Mouse (Mus musculus): ENCODE measurements at regions not wholly inside any gene's neighbourhood (a gene's known extent, or its start where the extent isn't known, plus 50 kb on each side); places are given as distances from the start of the nearest gene placed in this dataset.

DNA sequence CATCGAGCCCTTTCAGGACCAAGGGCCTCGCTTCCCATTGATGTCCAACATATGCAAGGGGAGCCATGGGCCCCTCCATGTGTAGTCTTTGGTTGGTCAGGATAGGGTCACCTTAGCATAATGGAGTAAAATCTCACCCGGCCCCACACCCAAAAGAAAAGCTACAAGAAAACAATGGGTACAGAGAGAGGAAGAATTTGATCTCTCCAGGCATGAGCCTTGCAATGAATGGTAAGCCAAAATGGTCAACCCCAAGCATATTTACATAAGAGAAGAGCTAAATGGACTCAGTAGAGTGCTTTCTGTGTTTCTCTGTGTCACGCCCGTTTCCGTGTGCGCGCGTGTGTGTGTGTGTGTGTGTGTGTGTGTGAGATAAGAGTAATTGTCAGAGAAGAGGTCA lies 311.1 kb upstream of the Nova1 start:
- Histone ChIP-seq H3K36me3 (ENCODE audit: control insufficient read depth, insufficient read depth) (no peaks in the 10 kb centered on the region), H3K27ac (ENCODE audit: low read length) (no peak overlapping the region), H3K4me3 (replicated peaks; ENCODE audit: low read length) (no peak overlapping the region), H3K9ac (replicated peaks; ENCODE audit: low read depth, low read length) (no peak overlapping the region), H3K9me3 (ENCODE audit: control insufficient read depth, low read length) (no peaks in the 10 kb centered on the region), H3K27me3 (replicated peaks; ENCODE audit: control insufficient read depth, insufficient read depth, low read length) (no peaks in the 10 kb centered on the region), H3K4me2 (ENCODE audit: low read length) (no peak overlapping the region), H3K4me1 (replicated peaks; ENCODE audit: control insufficient read depth, insufficient read depth, low read length) (no peaks in the 10 kb centered on the region)
- 86% methylated on average over 9 of the region's 9 CpGs for WGBS
- no peak for ATAC-seq

DNA sequence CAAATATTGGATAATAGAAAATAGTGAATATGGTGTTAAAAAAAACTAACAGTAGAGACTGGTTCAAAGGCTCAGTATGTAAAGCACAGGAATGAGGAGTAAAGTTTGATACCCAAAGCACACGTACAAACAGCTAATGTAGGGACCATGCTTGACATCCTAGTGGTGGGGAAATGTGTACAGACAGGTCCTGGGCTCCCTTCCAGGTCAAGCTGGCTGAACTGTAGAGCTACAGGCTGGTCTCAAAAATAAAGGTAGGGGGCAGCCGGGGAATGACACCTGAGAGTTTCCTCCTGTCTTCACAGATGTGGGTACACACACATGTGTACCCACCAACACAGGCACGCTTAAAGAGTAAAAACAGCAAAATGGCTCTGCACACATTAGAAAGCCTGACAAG lies 309.9 kb upstream of the Nova1 start:
- no peaks in the 10 kb centered on the region for H3K4me1 ChIP-seq (replicated peaks; ENCODE audit: control insufficient read depth, insufficient read depth, low read length)
- no peak overlapping the region for H3K9ac ChIP-seq (replicated peaks; ENCODE audit: low read depth, low read length)
- ATAC-seq, result no peak
- no peaks in the 10 kb centered on the region for H3K27me3 ChIP-seq (replicated peaks; ENCODE audit: control insufficient read depth, insufficient read depth, low read length)
- no peak overlapping the region for H3K27ac ChIP-seq (ENCODE audit: low read length)
- H3K9me3 ChIP-seq (ENCODE audit: control insufficient read depth, low read length), result no peaks in the 10 kb centered on the region
- WGBS, result 88% methylated on average over 3 of the region's 3 CpGs
- no peak overlapping the region for H3K4me2 ChIP-seq (ENCODE audit: low read length)
- no peak overlapping the region for H3K4me3 ChIP-seq (replicated peaks; ENCODE audit: low read length)
- no peaks in the 10 kb centered on the region for H3K36me3 ChIP-seq (ENCODE audit: control insufficient read depth, insufficient read depth)

GRCm38 (mm10) chr12:47121426-47121825 lies 302.7 kb upstream of the Nova1 start:
- WGBS, result 83% methylated on average over 3 of the region's 3 CpGs

GRCm38 (mm10) chr12:47117504-47117903 lies 298.8 kb upstream of the Nova1 start:
- Histone ChIP-seq H3K4me3 (replicated peaks; ENCODE audit: low read length) (no peak overlapping the region), H3K27me3 (replicated peaks; ENCODE audit: control insufficient read depth, insufficient read depth, low read length) (no peaks in the 10 kb centered on the region), H3K9ac (replicated peaks; ENCODE audit: low read depth, low read length) (no peak overlapping the region), H3K4me2 (ENCODE audit: low read length) (no peak overlapping the region), H3K9me3 (ENCODE audit: control insufficient read depth, low read length) (no peaks in the 10 kb centered on the region), H3K27ac (ENCODE audit: low read length) (no peak overlapping the region), H3K4me1 (replicated peaks; ENCODE audit: control insufficient read depth, insufficient read depth, low read length) (no peaks in the 10 kb centered on the region), H3K36me3 (ENCODE audit: control insufficient read depth, insufficient read depth) (no peaks in the 10 kb centered on the region)
- 83% methylated on average over 3 of the region's 3 CpGs for WGBS
- no peak for ATAC-seq

More at GRCm38 (mm10) chr12:47121426-47121825, 302.7 kb upstream of the Nova1 start:
- ATAC-seq, result no peak
- no peaks in the 10 kb centered on the region for H3K36me3 ChIP-seq (ENCODE audit: control insufficient read depth, insufficient read depth)
- H3K9me3 ChIP-seq (ENCODE audit: control insufficient read depth, low read length), result no peaks in the 10 kb centered on the region
- H3K9ac ChIP-seq (replicated peaks; ENCODE audit: low read depth, low read length), result no peak overlapping the region
- H3K4me1 ChIP-seq (replicated peaks; ENCODE audit: control insufficient read depth, insufficient read depth, low read length), result no peaks in the 10 kb centered on the region
- no peak overlapping the region for H3K27ac ChIP-seq (ENCODE audit: low read length)
- no peak overlapping the region for H3K4me3 ChIP-seq (replicated peaks; ENCODE audit: low read length)
- no peaks in the 10 kb centered on the region for H3K27me3 ChIP-seq (replicated peaks; ENCODE audit: control insufficient read depth, insufficient read depth, low read length)
- no peak overlapping the region for H3K4me2 ChIP-seq (ENCODE audit: low read length)

DNA sequence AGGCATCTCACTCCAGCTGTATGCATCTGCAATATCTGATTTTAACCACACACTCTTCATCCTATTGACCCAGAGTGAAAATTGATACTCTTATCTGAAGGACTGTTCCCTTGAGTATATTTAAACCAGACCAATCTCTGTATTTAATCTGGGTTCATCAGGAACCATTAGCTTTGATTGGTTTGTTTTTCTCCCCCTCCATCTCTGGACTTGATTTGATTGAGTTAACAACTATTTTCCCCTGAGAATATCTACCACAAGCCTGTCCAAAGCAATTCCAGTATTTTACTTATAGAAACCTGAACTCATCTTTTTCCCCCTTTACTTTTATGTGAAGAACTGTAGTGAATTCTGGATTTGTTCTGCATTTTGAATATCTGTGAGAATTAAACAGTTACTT lies 270.5 kb upstream of the Nova1 start:
- Histone ChIP-seq H3K27me3 (replicated peaks; ENCODE audit: control insufficient read depth, insufficient read depth, low read length) (no peaks in the 10 kb centered on the region), H3K4me3 (replicated peaks; ENCODE audit: low read length) (no peak overlapping the region), H3K4me2 (ENCODE audit: low read length) (no peak overlapping the region), H3K27ac (ENCODE audit: low read length) (no peak overlapping the region), H3K4me1 (replicated peaks; ENCODE audit: control insufficient read depth, insufficient read depth, low read length) (no peaks in the 10 kb centered on the region), H3K9ac (replicated peaks; ENCODE audit: low read depth, low read length) (no peak overlapping the region), H3K9me3 (ENCODE audit: control insufficient read depth, low read length) (no peaks in the 10 kb centered on the region), H3K36me3 (ENCODE audit: control insufficient read depth, insufficient read depth) (no peaks in the 10 kb centered on the region)
- no peak for ATAC-seq

DNA sequence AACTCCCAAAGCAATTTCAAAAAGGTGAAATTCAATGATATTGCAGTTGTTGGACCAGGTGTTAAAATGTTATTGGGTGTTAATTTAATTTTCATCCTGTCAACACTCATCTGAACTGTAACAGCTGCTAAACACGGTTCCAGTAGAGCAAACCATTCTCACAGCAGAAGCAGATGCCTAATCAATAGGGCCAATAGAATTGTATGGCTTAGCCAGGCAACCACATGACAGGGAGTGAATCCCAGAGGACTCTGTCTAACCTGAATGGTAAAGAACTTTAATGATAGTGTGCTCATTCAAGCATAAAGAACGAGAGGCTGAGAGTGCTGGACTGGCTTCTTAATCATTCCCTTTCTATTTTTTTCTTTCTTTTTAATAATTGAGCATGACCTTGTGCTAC lies 256.2 kb upstream of the Nova1 start:
- no peak for ATAC-seq
- Histone ChIP-seq H3K4me1 (replicated peaks; ENCODE audit: control insufficient read depth, insufficient read depth, low read length) (no peaks in the 10 kb centered on the region), H3K4me2 (ENCODE audit: low read length) (no peak overlapping the region), H3K27me3 (replicated peaks; ENCODE audit: control insufficient read depth, insufficient read depth, low read length) (no peaks in the 10 kb centered on the region), H3K4me3 (replicated peaks; ENCODE audit: low read length) (no peak overlapping the region), H3K9ac (replicated peaks; ENCODE audit: low read depth, low read length) (no peak overlapping the region), H3K27ac (ENCODE audit: low read length) (no peak overlapping the region), H3K36me3 (ENCODE audit: control insufficient read depth, insufficient read depth) (no peaks in the 10 kb centered on the region), H3K9me3 (ENCODE audit: control insufficient read depth, low read length) (no peaks in the 10 kb centered on the region)
- WGBS, result 60% methylated on average over 2 of the region's 2 CpGs

DNA sequence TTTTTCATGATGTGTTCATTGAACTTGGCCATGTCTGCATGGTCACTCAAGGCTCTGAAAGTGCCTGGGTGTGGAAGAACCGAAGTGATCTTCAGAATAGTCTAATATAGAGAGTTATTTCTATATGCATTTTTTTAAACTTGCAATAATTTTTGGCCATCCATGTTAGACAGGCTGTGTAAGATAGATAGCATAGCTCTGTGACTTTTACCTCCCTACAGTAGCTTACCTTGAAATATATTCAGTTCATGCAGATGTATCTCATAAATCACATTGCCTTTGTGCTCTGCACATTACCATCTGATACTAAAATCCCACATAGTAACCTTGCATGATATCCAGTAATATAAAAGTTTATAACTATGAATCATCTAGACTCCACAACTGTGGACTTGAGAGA lies 233.7 kb upstream of the Nova1 start:
- no peaks in the 10 kb centered on the region for H3K36me3 ChIP-seq (ENCODE audit: control insufficient read depth, insufficient read depth)
- H3K27ac ChIP-seq (ENCODE audit: low read length), result no peak overlapping the region
- H3K4me3 ChIP-seq (replicated peaks; ENCODE audit: low read length), result no peak overlapping the region
- ATAC-seq, result no peak
- 89% methylated on average over 1 of the region's 1 CpGs for WGBS
- no peaks in the 10 kb centered on the region for H3K4me1 ChIP-seq (replicated peaks; ENCODE audit: control insufficient read depth, insufficient read depth, low read length)
- no peaks in the 10 kb centered on the region for H3K9me3 ChIP-seq (ENCODE audit: control insufficient read depth, low read length)
- no peak overlapping the region for H3K9ac ChIP-seq (replicated peaks; ENCODE audit: low read depth, low read length)
- H3K27me3 ChIP-seq (replicated peaks; ENCODE audit: control insufficient read depth, insufficient read depth, low read length), result no peaks in the 10 kb centered on the region
- H3K4me2 ChIP-seq (ENCODE audit: low read length), result no peak overlapping the region

- no peak overlapping the region for H3K27ac ChIP-seq (ENCODE audit: low read length)
- H3K9ac ChIP-seq (replicated peaks; ENCODE audit: low read depth, low read length), result no peak overlapping the region
- no peak overlapping the region for H3K4me2 ChIP-seq (ENCODE audit: low read length)
- H3K4me3 ChIP-seq (replicated peaks; ENCODE audit: low read length), result no peak overlapping the region
- H3K9me3 ChIP-seq (ENCODE audit: control insufficient read depth, low read length), result no peaks in the 10 kb centered on the region
- 72% methylated on average over 6 of the region's 6 CpGs for WGBS
- no peaks in the 10 kb centered on the region for H3K27me3 ChIP-seq (replicated peaks; ENCODE audit: control insufficient read depth, insufficient read depth, low read length)
- ATAC-seq, result no peak
- no peaks in the 10 kb centered on the region for H3K4me1 ChIP-seq (replicated peaks; ENCODE audit: control insufficient read depth, insufficient read depth, low read length)
- no peaks in the 10 kb centered on the region for H3K36me3 ChIP-seq (ENCODE audit: control insufficient read depth, insufficient read depth)
Measured at GRCm38 (mm10) chr12:47020810-47021348, 202.2 kb upstream of the Nova1 start.

DNA sequence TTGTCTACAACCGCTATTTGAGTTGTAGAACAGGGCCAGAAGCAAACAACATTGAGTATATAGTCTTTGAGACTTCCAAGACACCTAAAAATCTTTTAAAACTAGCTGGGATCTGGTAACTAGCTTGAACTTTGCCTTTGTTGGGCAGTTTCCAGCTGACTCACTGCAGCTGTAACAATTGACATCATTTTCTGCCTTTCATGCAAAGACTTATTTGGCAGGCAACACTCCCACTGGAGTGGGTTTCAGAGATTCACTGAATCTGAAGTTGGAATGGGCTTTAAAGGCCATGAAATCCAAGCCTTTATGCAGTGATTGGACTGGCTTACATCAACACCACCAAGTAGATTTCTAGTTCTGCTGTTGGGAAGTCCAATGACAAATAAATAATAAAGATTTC lies 173.6 kb upstream of the Nova1 start:
- Histone ChIP-seq H3K4me3 (replicated peaks; ENCODE audit: low read length) (no peak overlapping the region), H3K36me3 (ENCODE audit: control insufficient read depth, insufficient read depth) (no peaks in the 10 kb centered on the region), H3K27ac (ENCODE audit: low read length) (no peak overlapping the region), H3K9ac (replicated peaks; ENCODE audit: low read depth, low read length) (no peak overlapping the region), H3K4me1 (replicated peaks; ENCODE audit: control insufficient read depth, insufficient read depth, low read length) (no peaks in the 10 kb centered on the region), H3K9me3 (ENCODE audit: control insufficient read depth, low read length) (no peaks in the 10 kb centered on the region), H3K27me3 (replicated peaks; ENCODE audit: control insufficient read depth, insufficient read depth, low read length) (no peaks in the 10 kb centered on the region), H3K4me2 (ENCODE audit: low read length) (no peak overlapping the region)
- WGBS, result 86% methylated on average over 1 of the region's 1 CpGs
- no peak for ATAC-seq

DNA sequence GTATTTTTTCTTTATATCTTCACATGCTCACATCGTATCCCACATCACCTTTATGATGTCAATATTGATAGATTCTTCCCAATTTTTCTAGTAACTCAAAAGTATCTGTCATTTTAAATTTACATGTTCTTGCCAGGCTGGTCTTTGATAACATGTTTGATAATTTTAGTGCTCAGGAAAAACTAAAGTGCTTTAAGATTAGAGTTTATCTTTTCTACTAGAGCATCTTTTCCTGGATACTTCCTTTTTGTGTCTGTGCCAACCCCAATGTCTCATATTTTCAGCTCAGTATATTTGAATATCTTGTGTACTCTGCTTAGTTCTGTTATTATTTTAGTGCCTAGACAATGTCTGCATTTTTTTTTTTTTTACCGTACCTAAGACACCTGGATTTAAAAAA lies 170.2 kb upstream of the Nova1 start:
- Histone ChIP-seq H3K9me3 (ENCODE audit: control insufficient read depth, low read length) (no peaks in the 10 kb centered on the region), H3K36me3 (ENCODE audit: control insufficient read depth, insufficient read depth) (no peaks in the 10 kb centered on the region), H3K27me3 (replicated peaks; ENCODE audit: control insufficient read depth, insufficient read depth, low read length) (no peaks in the 10 kb centered on the region), H3K4me1 (replicated peaks; ENCODE audit: control insufficient read depth, insufficient read depth, low read length) (no peaks in the 10 kb centered on the region), H3K9ac (replicated peaks; ENCODE audit: low read depth, low read length) (no peak overlapping the region), H3K27ac (ENCODE audit: low read length) (no peak overlapping the region), H3K4me2 (ENCODE audit: low read length) (no peak overlapping the region), H3K4me3 (replicated peaks; ENCODE audit: low read length) (no peak overlapping the region)
- ATAC-seq, result no peak
- WGBS, result 91% methylated on average over 2 of the region's 2 CpGs

Measured in forebrain, embryonic 16.5 days (tissue).